21 mouse cellular contexts compared by ENCODE assay signal in the genomic region with DNA sequence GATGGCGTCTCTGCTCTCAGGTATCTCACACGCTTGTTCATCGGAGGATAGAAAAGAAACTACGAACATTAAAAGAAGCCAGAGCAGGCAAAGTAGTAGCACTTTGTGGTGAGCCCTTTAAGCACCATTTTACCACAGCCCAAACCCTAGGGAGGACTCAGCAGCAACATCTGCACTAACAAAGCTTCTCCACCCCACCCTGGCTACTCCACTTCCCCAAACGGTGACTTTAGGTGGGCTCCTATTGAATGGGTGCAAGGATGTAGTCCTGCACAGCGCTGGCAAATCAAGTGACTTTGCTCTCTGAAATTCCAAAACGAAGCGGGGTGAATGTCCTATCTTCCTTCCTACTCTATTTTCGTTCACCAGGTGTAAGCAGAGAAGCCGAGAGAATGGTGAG.
A peak's percentile ranks its signal among the peaks of the same experiment; 100 is the strongest.
DNase-seq lines count a peak whose midpoint lies in the region; ATAC-seq and TF ChIP-seq lines count a peak whose summit lies in the region.
"Had no signal": no experiment of that assay in that cellular context is flagged by ENCODE, and none has a peak within 500 bp of the region (broad histone marks: within the 10 kb centered on the region; RNA-seq: fewer than 3 reads in every experiment).

No protein-coding gene starts in this region.

- H3K9ac ChIP-seq in heart, postnatal 0 days (replicated peaks; ENCODE audit: low read depth, low read length), result no peak overlapping the region
- no peak overlapping the region for H3K9ac ChIP-seq in neural tube, embryonic 15.5 days (replicated peaks)
- no peak overlapping the region for H3K9ac ChIP-seq in kidney, embryonic 14.5 days (ENCODE audit: low read depth, low read length)
- H3K9ac ChIP-seq: embryonic facial prominence, embryonic 13.5 days; forebrain, embryonic 15.5 days; hindbrain, embryonic 12.5 days had no signal

- no peak for ATAC-seq in heart, postnatal 0 days (ENCODE audit: insufficient read depth, low read depth)
- no peak for ATAC-seq in neural tube, embryonic 15.5 days (ENCODE audit: low FRiP score)
- ATAC-seq in kidney, embryonic 14.5 days (ENCODE audit: low FRiP score, low TSS enrichment), result no peak
- ATAC-seq: activated CD4-positive, CD25-positive, alpha-beta regulatory T cell, adult 4 months; forebrain, embryonic 15.5 days; lung, postnatal 0 days had no signal

- no peaks in the 10 kb centered on the region for H3K27me3 ChIP-seq in heart, embryonic 10.5 days (ENCODE audit: insufficient read depth, poor library complexity, severe bottlenecking)
- H3K27me3 ChIP-seq in heart, postnatal 0 days (ENCODE audit: control insufficient read depth, insufficient read depth, low read length), result no peaks in the 10 kb centered on the region
- no peaks in the 10 kb centered on the region for H3K27me3 ChIP-seq in neural tube, embryonic 15.5 days (replicated peaks)
- no peaks in the 10 kb centered on the region for H3K27me3 ChIP-seq in kidney, embryonic 14.5 days (ENCODE audit: control insufficient read depth, insufficient read depth, low read length)
- H3K27me3 ChIP-seq: embryonic facial prominence, embryonic 13.5 days; forebrain, embryonic 15.5 days had no signal

- DNase-seq in heart, embryonic 10.5 days (ENCODE audit: low spot score), result no peak
- no peak for DNase-seq in heart, postnatal 4 days
- DNase-seq in heart, postnatal 0 days (ENCODE audit: low spot score), result no peak
- no peak for DNase-seq in heart, adult 18-20 months
- DNase-seq in thymus, postnatal 0 days (ENCODE audit: low spot score), result peak; percentile 72
- DNase-seq in adrenal gland, adult 8-10 months, result no peak
- DNase-seq: gastrocnemius, postnatal 36 days; kidney, adult 11 months; liver; right cerebral cortex, postnatal 14 days; spleen, adult 18-20 months had no signal

- H3K4me3 ChIP-seq in heart, embryonic 10.5 days, result no peak overlapping the region
- H3K4me3 ChIP-seq in heart, postnatal 0 days (ENCODE audit: low read depth, low read length), result no peak overlapping the region
- no peak overlapping the region for H3K4me3 ChIP-seq in neural tube, embryonic 15.5 days (replicated peaks)
- H3K4me3 ChIP-seq in kidney, embryonic 14.5 days (ENCODE audit: low read length), result no peak overlapping the region
- H3K4me3 ChIP-seq: embryonic facial prominence, embryonic 13.5 days; forebrain, embryonic 15.5 days; hindbrain, embryonic 12.5 days had no signal

- no peaks in the 10 kb centered on the region for H3K9me3 ChIP-seq in heart, embryonic 10.5 days
- H3K9me3 ChIP-seq in heart, postnatal 0 days (replicated peaks; ENCODE audit: control insufficient read depth, low read length), result no peaks in the 10 kb centered on the region
- no peaks in the 10 kb centered on the region for H3K9me3 ChIP-seq in neural tube, embryonic 15.5 days (replicated peaks)
- H3K9me3 ChIP-seq in kidney, embryonic 14.5 days (ENCODE audit: control insufficient read depth, low read length), result no peaks in the 10 kb centered on the region
- H3K9me3 ChIP-seq: embryonic facial prominence, embryonic 13.5 days; forebrain, embryonic 15.5 days; hindbrain, embryonic 12.5 days had no signal

- peak overlapping the region; percentile 25; the same call in 1 of the 2 replicates for H3K4me2 ChIP-seq in heart, postnatal 0 days (ENCODE audit: low read depth, low read length)
- H3K4me2 ChIP-seq in neural tube, embryonic 15.5 days, result no peak overlapping the region
- H3K4me2 ChIP-seq in kidney, embryonic 14.5 days (replicated peaks; ENCODE audit: low read depth, low read length), result no peak overlapping the region
- H3K4me2 ChIP-seq: embryonic facial prominence, embryonic 13.5 days; forebrain, embryonic 15.5 days; hindbrain, embryonic 12.5 days; midbrain, embryonic 11.5 days had no signal

- H3K4me1 ChIP-seq in heart, embryonic 10.5 days, result 0 out of 2 replicates have a peak, but pooled peaks cover 2% of the 10 kb centered on the region
- no peaks in the 10 kb centered on the region for H3K4me1 ChIP-seq in heart, postnatal 0 days (ENCODE audit: control insufficient read depth, insufficient read depth)
- peaks cover 16% of the 10 kb centered on the region for H3K4me1 ChIP-seq in neural tube, embryonic 15.5 days
- 0 out of 2 replicates have a peak, but pooled peaks cover 4% of the 10 kb centered on the region for H3K4me1 ChIP-seq in kidney, embryonic 14.5 days (ENCODE audit: control insufficient read depth, insufficient read depth, low read length)

- TF ChIP-seq EP300 in heart, postnatal 0 days (IDR thresholded peaks at IDR 0.05; ENCODE audit: low read depth), result no peak

- 67% methylated on average over 10 of the region's 10 CpGs for WGBS in heart, embryonic 10.5 days
- WGBS in heart, postnatal 0 days, result 62% methylated on average over 10 of the region's 10 CpGs
- WGBS in neural tube, embryonic 15.5 days, result 90% methylated on average over 10 of the region's 10 CpGs
- 77% methylated on average over 10 of the region's 10 CpGs for WGBS in kidney, embryonic 14.5 days

- no peaks in the 10 kb centered on the region for H3K36me3 ChIP-seq in heart, embryonic 10.5 days
- H3K36me3 ChIP-seq in heart, postnatal 0 days (replicated peaks; ENCODE audit: control insufficient read depth, insufficient read depth, low read length), result no peaks in the 10 kb centered on the region
- no peaks in the 10 kb centered on the region for H3K36me3 ChIP-seq in neural tube, embryonic 15.5 days
- no peaks in the 10 kb centered on the region for H3K36me3 ChIP-seq in kidney, embryonic 14.5 days (ENCODE audit: control insufficient read depth, insufficient read depth, low read length)
- H3K36me3 ChIP-seq: embryonic facial prominence, embryonic 13.5 days; forebrain, embryonic 15.5 days; G1E; hindbrain, embryonic 12.5 days had no signal

- peak overlapping the region; percentile 19; the same call in 1 of the 2 replicates for H3K27ac ChIP-seq in heart, embryonic 10.5 days
- no peak overlapping the region for H3K27ac ChIP-seq in heart, postnatal 0 days (ENCODE audit: low read depth)
- peak overlapping the region; percentile 56; the same call in 1 of the 2 replicates for H3K27ac ChIP-seq in neural tube, embryonic 15.5 days (replicated peaks)
- no peak overlapping the region for H3K27ac ChIP-seq in kidney, embryonic 14.5 days (ENCODE audit: low read depth, low read length)
- H3K27ac ChIP-seq: forebrain, embryonic 15.5 days; hindbrain, embryonic 12.5 days; kidney, postnatal 0 days had no signal

- no peak for TF ChIP-seq CTCF in heart, postnatal 0 days (IDR thresholded peaks at IDR 0.05; ENCODE audit: low read depth)

Comparison
In these comparisons a context has a peak if more than half of its experiments do, and no peak if none do; other contexts are left out.
1. H3K27ac ChIP-seq: peak in heart, embryonic 10.5 days (single experiment) and neural tube, embryonic 15.5 days (single experiment); none in heart, postnatal 0 days (single experiment) and kidney, embryonic 14.5 days (single experiment).